Mouse (Mus musculus): ENCODE data around the gene Galnt16. TPM values are rescaled to one million over a fixed set of nuclear protein-coding genes. Genes with fewer than 3 reads are reported as not detected.

The Galnt16 gene
- 3.9 TPM in 2 replicates for polyA plus RNA-seq (2015; fragmentation: Nextera tagmentation; extraction: Ambion mirVana)

DNA sequence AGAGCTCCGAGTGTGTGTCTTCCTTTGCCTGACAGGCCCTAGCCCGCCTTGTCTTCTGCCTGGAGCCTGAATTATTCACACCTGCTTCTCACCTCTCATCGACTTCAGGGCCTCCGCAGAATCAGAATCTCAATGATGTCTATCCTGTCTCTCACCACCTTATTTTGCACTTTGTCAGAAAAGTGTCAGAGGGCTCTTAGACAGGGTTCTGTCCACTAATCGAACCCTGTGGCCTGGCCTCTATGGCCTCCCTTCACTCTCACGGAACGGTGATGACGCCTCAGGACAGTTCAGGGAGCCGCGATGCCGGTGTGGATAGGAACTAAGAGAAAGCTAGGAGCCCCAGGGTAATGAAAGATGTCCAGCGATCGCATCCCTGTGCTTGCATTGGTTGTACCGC is at the start of gene Galnt16:
Galnt16 (plus strand) TSS at position 301 of the 400 bp plus-strand sequence.
- H3K27me3 ChIP-seq (ENCODE audit: insufficient read depth, low read length): peaks cover 31% of the 10 kb centered on the region
- peak within 1 kb of the TSS; percentile 38; the same call in 1 of the 2 replicates for H3K9ac ChIP-seq (ENCODE audit: low read depth, low read length)
- H3K27ac ChIP-seq: no peak within 1 kb of the TSS
- H3K4me3 ChIP-seq (replicated peaks; ENCODE audit: low read depth, low read length): peak within 1 kb of the TSS; percentile 55
- no peaks in the 10 kb centered on the region for H3K36me3 ChIP-seq (ENCODE audit: insufficient read depth, low read length)
- peak within 1 kb of the TSS; percentile 98 for H3K4me2 ChIP-seq (ENCODE audit: low read length)
- H3K9me3 ChIP-seq (replicated peaks; ENCODE audit: low read length): no peaks in the 10 kb centered on the region
- ATAC-seq (replicated peaks; ENCODE audit: low FRiP score, low read depth) (no peak), DNase-seq (ENCODE audit: low spot score) (no peak)
- 0 out of 2 replicates have a peak, but pooled peaks cover 6% of the 10 kb centered on the region for H3K4me1 ChIP-seq (replicated peaks; ENCODE audit: insufficient read depth, low read length)
- no peak for TF ChIP-seq CTCF (IDR thresholded peaks at IDR 0.05; ENCODE audit: low read depth)
- 9% methylated on average over 14 of the region's 14 CpGs for WGBS

DNA sequence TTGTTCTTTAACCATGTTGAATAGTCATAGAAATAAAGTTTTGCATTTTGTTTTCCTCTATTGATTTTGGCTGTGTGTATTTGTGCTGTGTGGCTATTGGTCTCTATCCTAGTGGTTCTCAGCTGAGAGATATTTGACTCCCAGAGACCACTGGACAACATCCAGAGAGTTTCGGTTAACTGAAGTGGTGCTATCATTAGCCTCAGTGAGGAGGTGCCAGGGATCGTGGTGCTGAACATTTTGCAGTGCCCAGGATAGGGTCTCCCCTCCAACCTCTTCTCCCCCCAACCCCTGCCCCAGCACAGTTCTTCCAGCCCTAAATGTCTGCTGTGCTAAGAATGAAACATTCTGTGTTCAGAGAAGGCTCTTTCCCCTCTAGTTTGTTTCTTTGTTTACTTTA is 47.9 kb upstream of the Galnt16 start:
- H3K4me2 ChIP-seq (ENCODE audit: low read length): no peak overlapping the region
- H3K4me3 ChIP-seq (replicated peaks; ENCODE audit: low read depth, low read length): no peak overlapping the region
- no peak for DNase-seq (ENCODE audit: low spot score)
- no peaks in the 10 kb centered on the region for H3K4me1 ChIP-seq (replicated peaks; ENCODE audit: insufficient read depth, low read length)
- TF ChIP-seq CTCF (IDR thresholded peaks at IDR 0.05; ENCODE audit: low read depth): no peak
- 73% methylated on average over 2 of the region's 2 CpGs for WGBS
- H3K9ac ChIP-seq (ENCODE audit: low read depth, low read length): no peak overlapping the region
- no peak for ATAC-seq (replicated peaks; ENCODE audit: low FRiP score, low read depth)
- no peaks in the 10 kb centered on the region for H3K36me3 ChIP-seq (ENCODE audit: insufficient read depth, low read length)
- no peaks in the 10 kb centered on the region for H3K27me3 ChIP-seq (ENCODE audit: insufficient read depth, low read length)
- H3K9me3 ChIP-seq (replicated peaks; ENCODE audit: low read length): no peaks in the 10 kb centered on the region
- no peak overlapping the region for H3K27ac ChIP-seq

- 67% methylated on average over 4 of the region's 4 CpGs for WGBS
- DNase-seq (ENCODE audit: low spot score): no peak
- H3K4me1 ChIP-seq (replicated peaks; ENCODE audit: insufficient read depth, low read length): no peaks in the 10 kb centered on the region
- H3K27me3 ChIP-seq (ENCODE audit: insufficient read depth, low read length): no peaks in the 10 kb centered on the region
- no peak for ATAC-seq (replicated peaks; ENCODE audit: low FRiP score, low read depth)
- H3K9me3 ChIP-seq (replicated peaks; ENCODE audit: low read length): no peaks in the 10 kb centered on the region
- 0 out of 2 replicates have a peak, but pooled peaks cover 4% of the 10 kb centered on the region for H3K36me3 ChIP-seq (ENCODE audit: insufficient read depth, low read length)
- no peak overlapping the region for H3K4me3 ChIP-seq (replicated peaks; ENCODE audit: low read depth, low read length)
- no peak overlapping the region for H3K9ac ChIP-seq (ENCODE audit: low read depth, low read length)
- TF ChIP-seq CTCF (IDR thresholded peaks at IDR 0.05; ENCODE audit: low read depth): no peak
- H3K27ac ChIP-seq: no peak overlapping the region
- H3K4me2 ChIP-seq (ENCODE audit: low read length): no peak overlapping the region
Observed at GRCm38 (mm10) chr12:80471926-80472325, 46.2 kb upstream of the Galnt16 start.

DNA sequence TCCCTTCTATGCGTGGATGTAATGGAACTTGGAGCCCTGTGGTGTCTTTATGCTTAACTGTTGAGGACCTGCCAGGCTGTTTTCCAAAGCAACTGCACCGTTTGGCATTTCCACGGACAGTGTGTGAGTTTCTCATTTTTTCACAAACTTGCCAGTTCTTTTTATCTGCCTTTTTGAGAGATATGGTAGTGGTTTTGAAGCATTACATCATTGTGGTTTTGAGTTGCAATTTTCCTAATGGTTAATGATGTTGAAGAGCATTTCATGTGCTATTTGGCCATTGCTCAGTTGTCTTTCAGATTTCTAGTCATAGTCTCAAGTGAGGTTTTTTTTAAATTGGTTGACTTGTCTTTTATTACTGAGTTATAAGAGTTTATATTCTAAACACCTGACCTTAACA is 44.3 kb upstream of the Galnt16 start:
- DNase-seq (ENCODE audit: low spot score): no peak
- 0 out of 2 replicates have a peak, but pooled peaks cover 4% of the 10 kb centered on the region for H3K36me3 ChIP-seq (ENCODE audit: insufficient read depth, low read length)
- no peak overlapping the region for H3K4me3 ChIP-seq (replicated peaks; ENCODE audit: low read depth, low read length)
- H3K27me3 ChIP-seq (ENCODE audit: insufficient read depth, low read length): no peaks in the 10 kb centered on the region
- 88% methylated on average over 3 of the region's 3 CpGs for WGBS
- no peak for ATAC-seq (replicated peaks; ENCODE audit: low FRiP score, low read depth)
- H3K27ac ChIP-seq: no peak overlapping the region
- no peak overlapping the region for H3K9ac ChIP-seq (ENCODE audit: low read depth, low read length)
- no peaks in the 10 kb centered on the region for H3K9me3 ChIP-seq (replicated peaks; ENCODE audit: low read length)
- no peak for TF ChIP-seq CTCF (IDR thresholded peaks at IDR 0.05; ENCODE audit: low read depth)
- H3K4me1 ChIP-seq (replicated peaks; ENCODE audit: insufficient read depth, low read length): no peaks in the 10 kb centered on the region
- H3K4me2 ChIP-seq (ENCODE audit: low read length): no peak overlapping the region

DNA sequence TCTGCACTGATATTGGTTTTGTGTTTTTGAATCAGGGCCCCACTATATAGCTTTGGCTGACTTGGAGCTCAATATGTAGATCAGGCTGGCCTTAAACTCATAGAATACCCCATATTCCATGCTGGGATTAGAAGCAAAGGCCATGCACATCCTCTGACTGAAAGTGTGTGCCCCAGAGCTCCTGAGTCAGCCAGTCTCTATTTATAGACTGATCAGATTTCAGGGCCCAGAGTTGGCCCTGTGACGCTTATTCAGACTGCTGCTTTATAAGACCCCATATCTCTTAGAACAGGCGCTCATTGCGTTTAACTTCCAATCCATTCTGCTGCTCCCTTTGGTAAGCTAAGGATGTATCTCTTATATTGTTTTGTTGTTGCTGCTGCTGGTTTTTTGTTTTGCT is 38.1 kb upstream of the Galnt16 start:
- Histone ChIP-seq H3K27me3 (ENCODE audit: insufficient read depth, low read length) (no peaks in the 10 kb centered on the region), H3K9me3 (replicated peaks; ENCODE audit: low read length) (no peaks in the 10 kb centered on the region), H3K4me3 (replicated peaks; ENCODE audit: low read depth, low read length) (no peak overlapping the region), H3K4me1 (replicated peaks; ENCODE audit: insufficient read depth, low read length) (no peaks in the 10 kb centered on the region), H3K9ac (ENCODE audit: low read depth, low read length) (no peak overlapping the region), H3K4me2 (ENCODE audit: low read length) (no peak overlapping the region), H3K27ac (no peak overlapping the region), H3K36me3 (ENCODE audit: insufficient read depth, low read length) (0 out of 2 replicates have a peak, but pooled peaks cover 4% of the 10 kb centered on the region)
- no peak for ATAC-seq (replicated peaks; ENCODE audit: low FRiP score, low read depth)
- no peak for TF ChIP-seq CTCF (IDR thresholded peaks at IDR 0.05; ENCODE audit: low read depth)
- 84% methylated on average over 3 of the region's 3 CpGs for WGBS
- DNase-seq (ENCODE audit: low spot score): no peak

GRCm38 (mm10) chr12:80483397-80483796 is 34.7 kb upstream of the Galnt16 start:
- Histone ChIP-seq H3K9ac (ENCODE audit: low read depth, low read length) (no peak overlapping the region), H3K4me3 (replicated peaks; ENCODE audit: low read depth, low read length) (no peak overlapping the region), H3K9me3 (replicated peaks; ENCODE audit: low read length) (no peaks in the 10 kb centered on the region), H3K27ac (no peak overlapping the region), H3K36me3 (ENCODE audit: insufficient read depth, low read length) (0 out of 2 replicates have a peak, but pooled peaks cover 6% of the 10 kb centered on the region), H3K4me2 (ENCODE audit: low read length) (no peak overlapping the region), H3K27me3 (ENCODE audit: insufficient read depth, low read length) (no peaks in the 10 kb centered on the region), H3K4me1 (replicated peaks; ENCODE audit: insufficient read depth, low read length) (no peaks in the 10 kb centered on the region)
- TF ChIP-seq CTCF (IDR thresholded peaks at IDR 0.05; ENCODE audit: low read depth): no peak
- WGBS: 67% methylated on average over 3 of the region's 3 CpGs
- no peak for DNase-seq (ENCODE audit: low spot score)
- ATAC-seq (replicated peaks; ENCODE audit: low FRiP score, low read depth): no peak

DNA sequence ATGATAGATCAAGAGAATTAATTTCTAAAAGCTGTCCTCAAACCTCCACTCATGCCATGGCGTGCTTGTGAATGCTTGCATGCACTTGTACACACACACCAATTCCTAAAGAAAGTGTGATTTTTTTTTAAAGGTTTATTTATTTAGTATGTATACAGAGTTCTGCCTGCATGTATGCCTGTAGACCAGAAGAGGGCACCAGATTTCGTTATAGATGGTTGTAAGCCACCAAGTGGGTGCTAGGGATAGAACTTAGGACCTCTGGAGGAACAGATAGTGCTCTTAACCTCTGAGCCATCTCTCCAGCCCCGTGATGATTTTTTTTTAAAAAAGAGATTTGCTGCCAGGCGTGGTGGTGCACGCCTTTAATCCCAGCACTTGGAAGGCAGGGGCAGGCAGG is 24.8 kb upstream of the Galnt16 start:
- H3K9me3 ChIP-seq (replicated peaks; ENCODE audit: low read length): no peaks in the 10 kb centered on the region
- peaks cover 20% of the 10 kb centered on the region; the same call in 1 of the 2 replicates for H3K36me3 ChIP-seq (ENCODE audit: insufficient read depth, low read length)
- no peak overlapping the region for H3K9ac ChIP-seq (ENCODE audit: low read depth, low read length)
- no peak for TF ChIP-seq CTCF (IDR thresholded peaks at IDR 0.05; ENCODE audit: low read depth)
- no peaks in the 10 kb centered on the region for H3K4me1 ChIP-seq (replicated peaks; ENCODE audit: insufficient read depth, low read length)
- H3K4me3 ChIP-seq (replicated peaks; ENCODE audit: low read depth, low read length): no peak overlapping the region
- DNase-seq (ENCODE audit: low spot score) (no peak), ATAC-seq (replicated peaks; ENCODE audit: low FRiP score, low read depth) (no peak)
- H3K4me2 ChIP-seq (ENCODE audit: low read length): no peak overlapping the region
- no peaks in the 10 kb centered on the region for H3K27me3 ChIP-seq (ENCODE audit: insufficient read depth, low read length)
- whole genome bisulfite sequencing: 92% methylated on average over 5 of the region's 5 CpGs
- H3K27ac ChIP-seq: no peak overlapping the region

All from kidney, postnatal 0 days (tissue).